Mouse (Mus musculus) skeletal muscle tissue, postnatal 0 days (tissue): Measurements from ENCODE around the gene Wdr72. TPM values are rescaled to one million over a fixed set of nuclear protein-coding genes. Genes with fewer than 3 reads are reported as not detected.

Experiments used
- polyA plus RNA-seq: library from polyadenylated mRNA; unstranded; fragments of >200 nt; fragmentation: Nextera tagmentation; extraction: Ambion mirVana; gene quantifications from 2 replicates; pipeline ENCODE4 v1.2.1, GENCODE M21; 2015

Gene Wdr72
- not detected in 2 replicates for polyA plus RNA-seq

DNA sequence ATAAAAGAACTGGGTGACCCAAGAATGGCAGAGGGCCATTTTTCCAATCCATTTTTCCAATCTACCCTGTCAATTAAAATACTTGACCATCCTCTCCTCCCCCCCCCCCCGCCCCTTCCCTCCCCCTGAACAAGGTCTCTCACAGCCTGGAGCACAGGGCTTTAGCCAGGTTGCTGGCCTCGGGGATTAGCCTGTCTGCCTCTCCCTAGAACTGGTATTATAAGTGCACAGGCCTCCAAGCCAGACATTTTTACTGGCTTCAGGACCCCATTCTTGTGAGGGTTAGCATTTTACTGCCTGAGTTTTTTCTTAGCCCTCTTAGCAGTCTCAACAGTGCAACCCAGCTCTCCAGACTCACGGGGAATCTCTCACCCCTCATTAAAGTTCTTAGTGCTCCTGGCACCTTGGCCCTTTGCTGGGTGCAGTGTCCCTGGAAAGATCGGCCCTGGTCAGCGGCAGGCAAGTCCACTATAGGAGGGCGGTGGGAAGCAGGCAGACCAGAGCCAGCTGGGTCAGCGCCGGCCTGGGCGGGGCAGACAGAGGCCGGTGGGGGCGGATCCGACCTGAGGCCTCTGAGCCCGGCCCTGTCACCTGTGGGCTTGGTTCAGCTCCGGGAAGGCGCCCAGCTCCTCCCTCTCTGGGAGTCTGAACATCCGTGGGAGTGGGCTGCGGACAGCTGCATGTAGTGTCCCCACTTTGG is at the start of gene Wdr72:
Wdr72 (plus strand) TSS at position 596 of the 700 bp plus-strand sequence.

Other genes starting within 250 kb of the Wdr72 start
- 0.19 and 0.21 TPM in 2 replicates for gene Unc13c, start 141.4 kb upstream of the Wdr72 start, polyA plus RNA-seq